Mouse (Mus musculus) megakaryocyte, embryonic 14.5 days (primary cell): ENCODE measurements around the gene Nup214.

Source experiments
- FLI1 ChIP-seq: IDR thresholded peaks from 2 replicates; pipeline ENCODE4 v1.6.1; 2012; ENCODE audit warnings: low read length, inconsistent platforms, mixed read lengths
- GATA1 ChIP-seq: IDR thresholded peaks from 3 replicates; pipeline ENCODE4 v1.6.1; 2012; ENCODE audit warnings: mixed read lengths, low read length, inconsistent platforms, borderline replicate concordance

DNA sequence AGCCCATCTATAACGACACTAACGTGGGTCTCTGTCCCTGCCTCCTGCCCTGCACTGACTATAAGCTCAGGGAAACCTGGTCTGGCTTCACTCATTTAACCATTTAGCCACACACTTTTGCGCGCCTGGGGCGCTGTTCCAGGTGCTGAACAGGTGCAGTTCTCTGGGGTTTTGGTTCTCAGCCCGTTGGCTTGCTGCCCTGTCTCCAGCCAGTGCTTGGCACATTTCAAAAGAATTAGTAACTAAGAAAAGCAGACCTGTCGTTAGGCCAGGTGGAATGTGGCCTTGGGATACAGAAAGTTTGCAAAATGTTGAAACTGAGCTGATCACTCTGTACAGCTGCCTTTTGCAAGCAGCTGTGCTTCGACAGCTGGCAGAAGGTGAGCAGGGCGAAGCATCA, 49.4 kb upstream of the Nup214 start:
- TF ChIP-seq GATA1 (no peak), FLI1 (no peak)
